Mouse (Mus musculus): Measurements from ENCODE around the gene Sh2d4b. TPM values are rescaled to one million over a fixed set of nuclear protein-coding genes. Genes with fewer than 3 reads are reported as not detected.

The Sh2d4b gene
- total RNA-seq, 2 experiments from 2014 or later = 1.5 to 3.4 TPM

DNA sequence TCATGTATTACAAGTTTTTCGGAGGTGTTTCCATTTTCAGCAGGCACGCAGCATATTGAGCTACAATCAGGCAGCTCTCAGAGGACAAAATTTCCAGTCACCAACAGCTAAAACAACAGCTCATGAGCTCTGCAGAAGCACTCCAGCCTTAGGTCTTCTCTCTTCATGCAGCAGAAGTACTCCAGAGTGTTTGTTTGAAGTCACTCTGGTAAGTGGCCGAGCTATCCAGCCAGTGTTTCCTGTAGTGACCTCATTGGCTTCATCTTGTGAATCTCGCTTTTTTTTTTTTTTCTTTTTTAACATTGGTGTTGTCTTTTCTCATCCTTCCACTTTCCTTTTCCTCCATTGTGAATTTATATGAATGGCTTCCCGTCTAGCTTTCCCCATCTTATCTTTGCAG lies 40.1 kb downstream of the Sh2d4b start:
- DNase-seq (ENCODE audit: low spot score in 2 of 2) = no peak

DNA sequence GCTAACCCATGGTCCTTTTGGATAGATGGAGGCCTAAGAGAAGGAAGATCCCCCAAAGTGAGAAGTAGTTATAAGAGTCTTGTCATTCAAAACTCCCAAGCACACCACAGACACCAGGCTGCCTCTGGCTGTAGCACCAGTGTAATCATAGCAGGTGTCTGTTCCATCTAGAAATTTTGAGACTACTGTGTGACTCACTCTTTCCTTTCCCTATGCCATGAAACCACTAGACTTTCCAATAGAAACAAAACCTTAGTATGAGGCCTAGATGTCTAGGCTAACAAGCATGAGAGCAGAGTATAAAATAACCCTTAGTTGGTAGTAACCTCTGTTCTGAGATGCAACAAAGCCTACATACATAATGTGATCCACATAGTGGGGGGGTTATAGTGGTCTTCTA lies 55.7 kb downstream of the Sh2d4b start:
- DNase-seq (ENCODE audit: low spot score in 2 of 2) = no peak

DNA sequence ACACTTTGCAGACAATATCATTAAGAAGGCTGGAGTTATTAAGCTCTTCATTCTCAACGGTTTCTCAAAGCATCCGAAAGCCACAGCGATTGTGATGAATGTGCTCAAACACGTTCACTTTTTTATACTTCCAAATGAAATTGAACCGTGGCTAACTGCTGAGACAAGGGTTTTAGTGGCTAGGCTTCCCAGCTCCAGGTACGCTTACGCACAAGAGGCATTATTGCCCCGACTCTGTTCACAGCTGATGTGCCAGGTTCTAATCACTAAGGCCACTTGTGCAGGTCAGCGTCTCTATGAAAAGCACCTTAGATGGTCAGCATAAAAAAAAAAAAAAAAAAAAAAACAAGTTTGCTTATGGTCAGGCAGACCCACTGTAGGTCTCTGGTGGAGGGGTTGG lies 62.6 kb downstream of the Sh2d4b start:
- no peak for DNase-seq (ENCODE audit: low spot score in 2 of 2)

DNA sequence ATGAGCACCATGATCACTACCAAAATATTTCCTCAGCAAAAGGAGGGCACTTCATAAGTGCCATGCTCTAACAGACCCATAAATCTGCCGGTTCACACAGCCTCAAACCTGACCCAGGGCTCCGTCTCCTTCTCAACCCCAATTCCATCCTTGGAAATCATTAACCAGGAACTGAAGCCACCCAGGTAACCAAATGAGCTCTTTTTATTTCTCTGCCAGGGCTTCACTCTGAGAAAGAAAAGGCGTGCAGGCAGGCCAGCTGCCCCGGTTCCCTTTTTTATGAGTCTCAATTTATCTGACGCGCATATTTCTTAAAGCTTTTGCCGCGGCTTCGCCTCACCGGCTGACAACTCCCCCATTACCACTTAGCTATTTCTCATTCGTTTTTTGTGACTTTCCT lies 63.0 kb downstream of the Sh2d4b start:
- no peak for DNase-seq (ENCODE audit: low spot score in 2 of 2)

DNA sequence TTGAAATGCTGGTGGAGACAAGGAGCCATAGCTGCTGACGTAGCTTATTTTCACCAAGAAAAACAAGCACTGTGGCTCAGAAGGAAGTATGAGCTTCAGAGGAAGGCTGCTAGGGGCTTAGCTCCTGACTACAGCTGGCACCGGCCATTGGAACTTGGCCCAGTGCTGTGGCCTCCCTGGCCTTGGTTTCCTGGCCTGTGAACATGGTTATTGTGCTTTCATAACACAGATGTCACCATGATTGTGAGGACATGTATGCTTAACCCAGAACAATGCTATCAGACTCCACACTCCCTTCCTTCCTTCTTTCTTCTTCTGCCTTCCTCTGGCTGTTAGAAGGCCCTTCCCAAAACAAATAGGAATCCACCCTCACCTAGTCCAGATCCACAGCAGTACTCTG lies 75.0 kb downstream of the Sh2d4b start:
- peak in 1 of 2 experiments; percentile 9 for DNase-seq (ENCODE audit: low spot score in 2 of 2)

DNA sequence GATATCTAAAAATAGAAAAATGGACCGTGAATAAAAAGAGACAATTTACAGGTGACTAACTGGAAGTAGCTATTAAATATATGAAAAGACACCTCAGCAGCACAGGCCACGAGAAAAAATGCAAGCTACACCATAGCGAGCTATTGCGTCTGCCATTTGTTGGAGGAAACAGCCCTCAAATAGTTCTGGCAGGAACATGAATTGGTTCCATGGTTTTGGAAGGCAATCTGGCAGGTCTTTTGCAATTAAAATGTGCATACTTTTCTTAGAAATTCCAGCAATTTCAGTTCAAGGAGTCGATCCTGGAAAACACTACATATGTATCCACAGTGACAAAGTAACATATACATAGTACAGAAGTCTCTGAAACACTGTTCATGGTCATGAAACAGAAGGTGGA lies 76.4 kb downstream of the Sh2d4b start:
- DNase-seq (ENCODE audit: low spot score in 2 of 2) = peak in 1 of 2 experiments; percentile 49

DNA sequence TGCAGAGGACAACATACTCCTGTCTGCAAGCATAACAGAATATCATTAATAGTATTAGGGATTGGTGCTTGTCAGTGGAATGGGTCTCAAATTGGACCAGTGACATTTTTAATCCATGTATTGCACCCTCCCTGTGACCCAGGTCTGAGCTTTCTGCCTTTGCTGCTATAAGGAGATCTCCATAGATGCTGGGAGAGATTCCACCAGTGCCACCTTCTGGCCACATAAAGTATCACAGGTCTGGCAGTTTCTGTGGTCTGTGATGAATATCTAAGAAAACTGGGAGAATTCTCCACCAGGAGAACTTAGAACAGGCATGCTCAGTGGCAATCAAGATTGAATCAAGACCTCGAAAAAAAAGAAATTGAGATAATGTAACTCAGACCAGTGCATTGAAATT lies 101.5 kb downstream of the Sh2d4b start:
- DNase-seq (ENCODE audit: low spot score in 2 of 2) = peak; percentile 42 to 58

DNA sequence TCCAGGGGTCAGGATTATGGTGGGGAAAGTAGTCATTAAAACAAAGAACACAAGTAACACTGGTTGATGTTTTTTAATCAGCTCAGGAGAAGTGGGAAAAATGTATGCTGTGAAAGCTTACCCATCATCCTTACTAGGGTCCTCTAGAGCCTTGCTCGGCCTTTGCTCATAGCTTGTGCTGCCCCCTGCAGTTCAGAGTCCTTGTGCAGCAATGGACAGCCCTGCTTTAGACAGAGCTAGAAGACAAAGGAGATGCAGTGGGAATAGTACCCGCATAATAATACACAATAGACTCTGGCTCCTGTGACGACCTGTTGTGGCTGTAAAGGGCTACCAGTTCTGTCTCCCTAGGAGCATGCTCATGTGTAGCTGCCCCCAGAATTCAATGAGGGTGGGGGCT lies 104.0 kb downstream of the Sh2d4b start:
- DNase-seq (ENCODE audit: low spot score in 2 of 2) = no peak

DNA sequence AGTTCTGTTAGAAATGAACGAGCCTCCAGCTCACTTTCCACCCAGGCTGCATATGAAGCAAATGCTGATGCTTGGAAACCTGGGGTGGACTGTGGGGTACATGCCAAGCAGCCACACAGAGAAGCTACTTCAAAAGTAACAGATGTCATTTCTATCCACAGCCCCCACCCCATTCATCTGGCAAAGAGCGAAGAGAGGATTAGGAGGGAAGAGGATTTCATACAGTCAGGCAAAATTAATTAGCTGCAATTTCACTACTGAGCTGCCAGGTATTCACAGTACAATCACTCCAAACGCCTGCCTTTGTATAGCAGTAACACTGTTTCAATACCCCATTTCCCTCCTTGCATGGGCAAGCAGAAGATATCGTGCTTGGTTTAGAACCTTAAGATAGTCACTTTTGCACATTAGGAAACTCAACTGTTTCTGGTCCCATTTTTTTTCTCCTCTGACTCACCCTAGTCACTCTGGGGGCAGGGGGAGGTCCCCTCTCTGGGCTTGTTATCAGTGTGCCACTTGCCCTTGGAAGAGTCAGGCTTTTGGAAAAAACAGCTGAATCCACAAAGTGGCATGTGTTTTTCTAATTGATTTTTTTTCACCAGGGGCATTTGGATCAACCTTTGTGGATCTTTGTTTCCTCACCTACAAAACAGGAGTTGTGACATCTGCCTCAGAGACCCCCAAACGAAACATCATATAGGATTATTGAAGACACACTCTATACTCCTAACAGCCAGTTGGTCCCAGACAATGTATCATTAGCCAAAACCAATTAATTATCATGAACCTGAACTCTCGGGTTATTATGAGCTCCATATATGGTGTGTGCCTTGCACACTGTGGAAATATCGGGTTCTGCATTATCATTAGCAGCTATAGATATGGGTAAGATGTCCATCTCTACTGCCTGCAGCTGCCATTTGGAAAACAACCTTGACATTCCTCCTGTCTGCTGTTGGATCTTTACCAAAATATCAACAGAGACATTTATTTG lies 123.7 kb downstream of the Sh2d4b start:
- peak; percentile 30 to 76 for DNase-seq (ENCODE audit: low spot score in 2 of 2)

Other genes with a start within 250 kb of the Sh2d4b start
- 10 to 100 TPM; 34.5 to 35.5 TPM for gene Tspan14, start 73.5 kb upstream of the Sh2d4b start, total RNA-seq (2021)
- 100 to 1,000 TPM; 139 to 145 TPM for gene Fam213a, start 120.5 kb upstream of the Sh2d4b start, total RNA-seq (2021)
- 1 to 10 TPM in 1 of 2 experiments, under 1 TPM in 1; 0.98 to 1.3 TPM for gene Dydc2, start 175.9 kb upstream of the Sh2d4b start, total RNA-seq (2021)
- not detected for gene Dydc1, start 179.6 kb upstream of the Sh2d4b start, total RNA-seq (2021)
- not detected for gene Mat1a, start 211.8 kb upstream of the Sh2d4b start, total RNA-seq (2021)
- gene Sftpa1, start 238.5 kb upstream of the Sh2d4b start, total RNA-seq (2021) = not detected